Mouse (Mus musculus): ENCODE measurements at regions not wholly inside any gene's neighbourhood (a gene's known extent, or its start where the extent isn't known, plus 50 kb on each side); places are given as distances from the start of the nearest gene placed in this dataset.

- dilution Hi-C loops (cut with MboI; ENCODE audit: extremely low pct_ligation_motif_present, extremely low pct_unique_long_range_greater_than_20kb, low sequenced_read_pairs) (no loop called here), in situ Hi-C loops (cut with MboI; ENCODE audit: low pct_ligation_motif_present, low pct_unique_long_range_greater_than_20kb, low sequenced_read_pairs) (no loop called here)
- Histone ChIP-seq H3K9ac (ENCODE audit: insufficient read depth, low read depth) (no peak overlapping the region), H3K79me2 (replicated peaks; ENCODE audit: control insufficient read depth, extremely low read depth, insufficient read depth, poor library complexity, severe bottlenecking) (no peaks in the 10 kb centered on the region), H3K36me3 (replicated peaks in 1 of 2; ENCODE audit: control insufficient read depth in 1 of 2, insufficient read depth in 1 of 2, low read length in 1 of 2) (no peaks in the 10 kb centered on the region), H3K4me2 (ENCODE audit: insufficient read depth, low read depth, poor library complexity, severe bottlenecking) (no peak overlapping the region), H3K4me1 (ENCODE audit: control insufficient read depth in 1 of 2, insufficient read depth in 2 of 2) (peaks cover 0 to 20% of the 10 kb centered on the region in 2 experiments; a peak in 2 of 4 replicates), H3K4me3 (replicated peaks in 1 of 3; ENCODE audit: low read depth in 2 of 3, low read length in 2 of 3, poor library complexity in 1 of 3) (no peak overlapping the region), H3K9me3 (replicated peaks; ENCODE audit: low read length) (peaks cover under 1% of the 10 kb centered on the region), H3K27me3 (replicated peaks) (no peaks in the 10 kb centered on the region), H3K27ac (ENCODE audit: insufficient read depth, low read depth) (no peak overlapping the region)
- DNase-seq (ENCODE audit: extremely low read depth) = no peak
- TF ChIP-seq NELFE (IDR thresholded peaks at IDR 0.05; ENCODE audit: low read depth, low read length) (no peak), CTCF (conservative IDR thresholded peaks at IDR 0.05 in 1 of 2, IDR thresholded peaks at IDR 0.05 in 1 of 2; ENCODE audit: low read depth in 2 of 2, low read length in 2 of 2) (no peak), SIN3A (IDR thresholded peaks at IDR 0.05; ENCODE audit: low read length) (no peak), EP300 (IDR thresholded peaks at IDR 0.05; ENCODE audit: low read length) (no peak), TBP (conservative IDR thresholded peaks at IDR 0.05; ENCODE audit: low read depth, low read length) (no peak), E2F4 (IDR thresholded peaks at IDR 0.05; ENCODE audit: insufficient replicate concordance, low read depth, low read length) (no peak), MXI1 (IDR thresholded peaks at IDR 0.05; ENCODE audit: low read depth, low read length) (no peak), TCF12 (IDR thresholded peaks at IDR 0.05; ENCODE audit: low read depth, low read length) (no peak), MEF2A (IDR thresholded peaks at IDR 0.05; ENCODE audit: borderline replicate concordance, low read depth, low read length) (no peak), USF2 (conservative IDR thresholded peaks at IDR 0.05; ENCODE audit: low read depth, low read length) (no peak), JUN (IDR thresholded peaks at IDR 0.05; ENCODE audit: insufficient read depth, low read depth, low read length) (no peak), CHD1 (IDR thresholded peaks at IDR 0.05; ENCODE audit: low read depth, low read length) (no peak), BHLHE40 (IDR thresholded peaks at IDR 0.05; ENCODE audit: low read depth, low read length) (no peak), ZKSCAN1 (IDR thresholded peaks at IDR 0.05; ENCODE audit: borderline replicate concordance, low read depth, low read length) (no peak), GABPA (IDR thresholded peaks at IDR 0.05; ENCODE audit: insufficient replicate concordance, low read depth, low read length) (no peak), MYC (IDR thresholded peaks at IDR 0.05; ENCODE audit: low read depth, low read length) (no peak)
Measured at GRCm38 (mm10) chr11:113016801-113017715, 235.0 kb downstream of the Sox9 start.

- H3K27me3 ChIP-seq (replicated peaks) = no peaks in the 10 kb centered on the region
- in situ Hi-C loops (cut with MboI; ENCODE audit: low pct_ligation_motif_present, low pct_unique_long_range_greater_than_20kb, low sequenced_read_pairs) (no loop called here), dilution Hi-C loops (cut with MboI; ENCODE audit: extremely low pct_ligation_motif_present, extremely low pct_unique_long_range_greater_than_20kb, low sequenced_read_pairs) (no loop called here)
- H3K4me2 ChIP-seq (ENCODE audit: insufficient read depth, low read depth, poor library complexity, severe bottlenecking) = no peak overlapping the region
- no peak overlapping the region for H3K27ac ChIP-seq (ENCODE audit: insufficient read depth, low read depth)
- no peak for DNase-seq (ENCODE audit: extremely low read depth)
- H3K36me3 ChIP-seq (replicated peaks in 1 of 2; ENCODE audit: control insufficient read depth in 1 of 2, insufficient read depth in 1 of 2, low read length in 1 of 2) = no peaks in the 10 kb centered on the region
- peaks cover 0 to 2% of the 10 kb centered on the region in 2 experiments; a peak in 1 of 4 replicates for H3K4me1 ChIP-seq (ENCODE audit: control insufficient read depth in 1 of 2, insufficient read depth in 2 of 2)
- no peaks in the 10 kb centered on the region for H3K79me2 ChIP-seq (replicated peaks; ENCODE audit: control insufficient read depth, extremely low read depth, insufficient read depth, poor library complexity, severe bottlenecking)
- H3K9ac ChIP-seq (ENCODE audit: insufficient read depth, low read depth) = no peak overlapping the region
- TF ChIP-seq TCF12 (IDR thresholded peaks at IDR 0.05; ENCODE audit: low read depth, low read length) = no peak
- no peak for TF ChIP-seq ETS1 (conservative IDR thresholded peaks at IDR 0.05; ENCODE audit: low read depth, low read length)
- no peak overlapping the region for H3K4me3 ChIP-seq (replicated peaks in 1 of 3; ENCODE audit: low read depth in 2 of 3, low read length in 2 of 3, poor library complexity in 1 of 3)
- H3K9me3 ChIP-seq (replicated peaks; ENCODE audit: low read length) = peaks cover 8% of the 10 kb centered on the region
Measured at GRCm38 (mm10) chr11:113021533-113021932, 239.5 kb downstream of the Sox9 start.
